Mouse (Mus musculus) gastrocnemius, postnatal 4 days (tissue): ENCODE data around the gene Nutf2. TPM values are rescaled to one million over a fixed set of nuclear protein-coding genes. Genes with fewer than 3 reads are reported as not detected.

ENCODE experiments used
- DNase-seq, 2 experiments: peaks; one replicate each; pipeline ENCODE4 v3.0.0; 2021 to 2022; ENCODE audit warnings: low spot score in 2 of 2, mixed read lengths in 2 of 2
- total RNA-seq, 2 experiments: library from RNA; stranded (reverse); gene quantifications; 2 replicates each; pipeline ENCODE4 v1.2.3; 2021

The Nutf2 gene
- total RNA-seq, 2 experiments from 2014 or later = 78.1 to 89.5 TPM

DNA sequence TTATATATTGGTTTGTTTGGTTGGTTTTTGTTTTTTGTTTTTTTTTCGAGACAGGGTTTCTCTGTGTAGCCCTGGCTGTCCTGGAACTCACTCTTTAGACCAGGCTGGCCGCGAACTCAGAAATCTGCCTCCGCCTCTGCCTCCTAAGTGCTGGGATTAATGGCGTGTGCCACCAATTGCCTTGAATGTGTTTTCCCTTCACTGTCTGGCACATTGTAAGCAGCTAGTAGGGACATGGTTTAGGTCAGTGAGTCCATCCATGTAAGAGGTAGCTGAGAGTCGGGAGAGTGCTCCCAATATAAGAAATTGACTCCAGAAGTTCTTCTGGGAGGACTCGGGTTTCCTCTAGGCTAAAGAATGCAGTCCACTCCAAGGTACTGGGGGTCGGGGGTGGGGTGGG lies 6.1 kb upstream of the Nutf2 start:
- no peak for DNase-seq

DNA sequence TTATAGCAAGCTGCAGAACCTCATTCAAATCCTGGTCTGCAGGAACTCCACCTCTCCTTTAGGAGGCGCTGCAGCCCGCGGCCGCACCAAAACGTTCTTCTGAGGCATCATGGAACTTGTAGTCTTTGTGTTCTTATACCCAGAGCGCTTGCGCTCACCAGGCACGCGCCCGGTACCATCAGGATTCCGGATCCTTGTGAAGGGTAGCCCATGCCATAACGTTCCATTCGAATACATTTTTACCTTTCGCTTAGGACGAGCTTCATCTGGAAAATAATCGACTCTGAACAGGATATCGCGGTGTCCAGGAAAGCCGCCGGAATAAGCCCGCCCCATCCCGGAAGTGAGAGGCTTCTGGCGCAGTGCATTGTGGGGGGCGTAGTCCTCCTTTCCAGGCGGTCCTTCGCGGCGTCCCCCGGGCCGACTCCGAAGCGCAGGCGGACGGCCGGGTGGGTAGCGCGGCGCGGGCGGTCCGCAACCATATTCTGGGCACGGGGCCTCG lies 5.6 kb upstream of the Nutf2 start, which contains the start of gene Thap11:
Gene Thap11 (plus strand): TSS at position 418 of the 502 bp plus-strand sequence.
- peak; percentile 87 to 95 for DNase-seq

DNA sequence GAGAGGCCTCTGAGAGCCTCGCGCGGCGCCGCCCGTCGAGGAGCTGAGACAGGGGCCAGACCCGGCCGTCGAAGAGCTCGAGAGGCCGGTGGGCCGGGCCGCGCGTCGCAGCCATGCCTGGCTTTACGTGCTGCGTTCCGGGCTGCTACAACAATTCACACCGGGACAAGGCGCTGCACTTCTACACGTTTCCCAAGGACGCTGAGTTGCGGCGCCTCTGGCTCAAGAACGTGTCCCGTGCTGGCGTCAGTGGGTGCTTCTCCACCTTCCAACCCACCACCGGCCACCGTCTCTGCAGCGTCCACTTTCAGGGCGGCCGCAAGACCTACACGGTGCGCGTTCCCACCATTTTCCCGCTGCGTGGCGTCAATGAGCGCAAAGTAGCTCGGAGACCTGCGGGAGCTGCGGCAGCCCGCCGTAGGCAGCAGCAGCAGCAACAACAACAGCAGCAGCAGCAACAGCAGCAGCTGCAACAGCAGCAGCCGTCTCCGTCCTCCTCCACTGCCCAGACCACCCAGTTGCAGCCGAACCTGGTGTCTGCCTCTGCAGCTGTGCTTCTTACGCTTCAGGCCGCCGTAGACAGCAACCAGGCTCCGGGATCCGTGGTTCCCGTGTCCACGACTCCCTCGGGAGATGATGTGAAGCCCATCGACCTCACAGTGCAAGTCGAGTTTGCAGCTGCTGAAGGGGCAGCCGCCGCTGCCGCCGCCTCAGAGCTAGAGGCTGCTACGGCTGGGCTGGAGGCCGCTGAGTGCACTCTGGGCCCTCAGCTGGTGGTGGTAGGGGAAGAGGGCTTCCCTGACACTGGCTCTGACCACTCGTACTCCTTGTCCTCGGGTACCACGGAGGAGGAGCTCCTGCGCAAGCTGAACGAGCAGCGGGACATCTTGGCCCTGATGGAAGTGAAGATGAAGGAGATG lies 4.9 kb upstream of the Nutf2 start:
- peak; percentile 32 to 68 for DNase-seq

DNA sequence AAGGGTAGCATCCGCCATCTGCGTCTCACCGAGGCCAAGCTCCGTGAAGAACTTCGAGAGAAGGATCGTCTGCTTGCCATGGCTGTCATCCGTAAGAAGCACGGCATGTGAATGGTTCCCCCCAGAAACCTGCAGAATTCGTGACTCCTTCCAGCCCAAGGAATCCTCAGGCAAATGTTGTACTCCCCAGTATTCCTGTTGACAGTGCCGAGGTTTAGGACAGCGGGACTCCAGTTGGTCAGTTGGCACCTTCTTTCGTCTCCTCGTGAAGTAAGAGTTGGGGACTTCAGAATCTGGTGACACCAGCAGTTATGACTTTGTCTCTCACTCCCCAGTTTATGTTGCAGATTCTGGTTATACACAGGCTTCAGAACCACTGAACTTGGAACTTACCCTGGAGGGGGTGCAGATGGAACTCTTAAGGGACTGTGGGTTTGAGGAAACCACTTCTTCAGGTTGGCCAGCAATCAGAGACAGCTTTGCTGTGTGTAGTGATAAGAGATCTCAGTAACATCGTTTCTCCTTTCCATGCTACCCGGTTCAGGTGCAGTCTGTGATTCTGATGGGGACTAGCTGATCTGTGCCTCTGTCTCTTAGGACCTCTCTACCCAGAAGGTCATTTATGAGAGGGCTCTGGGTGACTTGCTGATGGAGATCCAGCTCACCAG lies 4.1 kb upstream of the Nutf2 start:
- DNase-seq = no peak

DNA sequence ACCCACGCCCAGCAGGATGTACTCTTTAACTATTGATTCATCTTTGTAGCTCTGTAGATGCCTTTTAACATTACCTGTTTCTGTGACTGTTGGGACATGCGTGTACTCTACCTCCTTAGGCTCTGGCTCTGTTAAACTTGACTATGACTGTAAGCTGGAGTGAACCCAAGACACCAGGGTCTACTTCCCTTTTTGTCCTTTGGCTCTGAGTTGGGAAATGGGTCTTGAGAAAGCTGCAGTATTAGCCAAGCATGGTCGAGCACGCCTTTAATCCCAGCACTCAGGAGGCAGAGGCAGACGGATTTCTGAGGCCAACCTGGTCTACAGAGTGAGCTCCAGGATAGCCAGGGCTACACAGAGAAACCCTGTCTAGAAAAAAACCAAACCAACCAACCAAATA lies 1.9 kb upstream of the Nutf2 start:
- DNase-seq = no peak

DNA sequence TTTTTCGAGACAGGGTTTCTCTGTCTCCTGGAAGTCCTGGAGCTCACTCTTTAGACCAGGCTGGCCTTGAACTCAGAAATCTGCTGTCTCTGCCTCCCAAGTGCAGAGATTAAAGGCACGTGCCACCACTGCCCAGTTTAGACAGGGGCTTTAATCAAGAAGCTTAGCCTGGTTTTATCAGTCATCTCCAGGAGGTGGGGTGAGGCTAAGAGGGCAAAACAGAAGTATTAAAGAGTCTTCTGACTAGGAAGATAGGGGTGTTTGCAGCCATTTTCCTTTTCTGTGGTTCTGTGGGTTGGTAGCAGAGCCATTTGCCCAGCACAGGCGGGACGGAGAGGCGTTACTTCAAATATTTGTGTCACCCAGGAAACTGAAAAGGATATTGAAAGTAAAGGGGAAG lies 1.1 kb upstream of the Nutf2 start:
- no peak for DNase-seq

DNA sequence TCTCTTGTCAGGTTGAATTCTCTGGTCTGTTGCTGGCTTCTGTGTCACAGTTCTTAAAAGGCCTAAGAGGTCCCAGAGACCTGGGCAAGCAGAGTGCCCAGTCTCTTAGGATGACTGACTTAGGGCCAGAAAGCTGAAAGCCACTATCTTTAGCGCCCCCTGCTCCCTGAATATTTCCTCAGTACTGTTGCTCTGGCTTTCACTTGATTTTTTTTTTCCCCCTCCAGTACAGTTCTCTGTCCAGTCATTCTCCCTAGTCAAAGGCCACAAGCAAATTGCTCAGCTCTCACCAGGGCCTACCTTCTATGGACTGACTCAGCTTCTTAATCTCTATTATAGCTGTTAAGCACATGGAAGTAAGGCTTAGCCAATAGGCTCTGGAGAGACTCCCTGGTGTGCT lies 1.6 kb downstream of the Nutf2 start:
- DNase-seq = no peak

DNA sequence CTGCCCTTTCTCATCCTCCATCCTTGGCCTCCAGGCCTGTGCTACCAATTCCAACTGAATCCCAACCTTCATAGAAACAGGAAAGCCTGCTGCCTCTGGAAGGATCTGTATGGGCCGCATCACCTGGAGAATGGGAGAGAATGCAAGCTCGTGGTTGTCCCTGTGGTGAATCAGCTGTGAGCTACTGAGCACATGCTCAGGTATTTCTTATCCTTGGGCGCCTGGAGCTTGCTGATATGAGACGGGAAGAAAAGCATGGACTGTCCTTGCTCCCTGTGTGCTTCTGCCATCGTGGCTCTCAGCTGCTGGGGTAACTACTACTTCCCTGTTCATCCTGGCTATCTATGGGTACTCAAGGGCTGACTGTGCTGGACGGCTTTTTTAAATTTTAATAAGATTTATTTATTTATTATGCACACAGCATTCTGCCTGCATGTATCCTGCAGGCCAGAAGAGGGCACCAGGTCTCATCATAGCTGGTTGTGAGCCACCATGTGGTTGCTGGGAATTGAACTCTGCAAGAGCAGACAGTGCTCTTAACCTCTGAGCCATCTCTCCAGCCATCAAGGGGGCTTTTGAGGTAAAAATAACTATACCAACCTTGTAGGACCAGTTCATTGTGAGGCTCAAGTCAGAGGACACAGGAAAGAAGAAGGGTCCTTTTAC lies 6.1 kb downstream of the Nutf2 start:
- DNase-seq = no peak

DNA sequence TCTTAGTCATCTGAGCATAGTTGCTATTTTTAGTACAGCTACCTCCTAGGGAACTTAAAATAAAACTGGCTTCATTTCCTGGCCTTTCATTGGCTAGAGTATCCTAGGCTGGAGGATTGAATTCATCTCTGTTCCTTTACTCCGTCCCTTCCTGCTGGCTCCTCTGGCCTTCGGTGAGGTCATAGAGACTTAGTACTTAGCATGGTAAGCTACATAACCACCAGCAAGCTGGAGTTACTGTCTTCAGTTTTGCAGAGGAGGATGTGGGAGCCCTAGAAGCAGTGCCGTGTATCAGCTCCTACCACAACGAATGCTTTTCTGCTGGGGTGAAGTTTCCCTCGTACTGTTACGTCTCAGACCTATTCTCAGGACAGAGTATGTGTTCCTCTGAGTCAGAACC lies 13.9 kb downstream of the Nutf2 start:
- no peak for DNase-seq

DNA sequence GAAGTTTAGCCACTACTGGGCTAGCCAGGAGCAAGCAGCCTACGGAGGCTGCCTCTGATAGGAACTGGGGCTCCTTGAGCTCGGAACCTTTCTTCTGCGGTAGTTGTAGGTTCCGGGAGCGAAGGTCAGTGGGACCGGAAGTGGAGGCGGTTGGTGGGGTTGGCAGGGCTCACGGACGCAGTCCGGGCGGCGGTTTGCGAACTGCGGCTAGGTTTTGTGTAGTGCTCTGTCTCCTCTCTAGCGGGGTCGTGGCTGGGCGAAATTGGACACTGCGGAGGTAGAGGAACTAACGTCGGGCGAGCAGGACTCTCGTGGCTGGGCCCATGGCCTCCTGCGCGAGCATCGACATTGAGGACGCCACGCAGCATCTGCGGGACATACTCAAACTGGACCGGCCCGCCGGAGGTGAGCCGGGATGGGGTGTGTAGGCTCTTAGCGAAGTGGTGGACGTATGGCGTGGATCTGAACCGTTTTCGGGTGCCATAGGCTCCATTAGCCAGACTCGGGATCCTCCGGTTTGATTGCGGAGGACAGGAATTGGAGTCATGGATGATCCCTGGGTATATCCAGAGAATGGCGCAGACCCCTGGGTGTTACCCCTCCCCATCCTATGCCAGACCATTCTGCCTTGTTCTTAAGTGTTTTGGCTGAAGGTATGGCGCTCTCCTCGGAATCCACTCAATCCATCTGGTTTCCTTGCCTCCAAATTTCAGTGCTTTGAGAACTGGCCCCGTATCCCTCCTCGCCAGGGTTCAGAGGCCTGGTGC lies 20.6 kb downstream of the Nutf2 start, which contains the start of gene Edc4:
Gene Edc4 (plus strand): TSS at position 128 of the 767 bp plus-strand sequence.
- peak; percentile 67 to 85 for DNase-seq

DNA sequence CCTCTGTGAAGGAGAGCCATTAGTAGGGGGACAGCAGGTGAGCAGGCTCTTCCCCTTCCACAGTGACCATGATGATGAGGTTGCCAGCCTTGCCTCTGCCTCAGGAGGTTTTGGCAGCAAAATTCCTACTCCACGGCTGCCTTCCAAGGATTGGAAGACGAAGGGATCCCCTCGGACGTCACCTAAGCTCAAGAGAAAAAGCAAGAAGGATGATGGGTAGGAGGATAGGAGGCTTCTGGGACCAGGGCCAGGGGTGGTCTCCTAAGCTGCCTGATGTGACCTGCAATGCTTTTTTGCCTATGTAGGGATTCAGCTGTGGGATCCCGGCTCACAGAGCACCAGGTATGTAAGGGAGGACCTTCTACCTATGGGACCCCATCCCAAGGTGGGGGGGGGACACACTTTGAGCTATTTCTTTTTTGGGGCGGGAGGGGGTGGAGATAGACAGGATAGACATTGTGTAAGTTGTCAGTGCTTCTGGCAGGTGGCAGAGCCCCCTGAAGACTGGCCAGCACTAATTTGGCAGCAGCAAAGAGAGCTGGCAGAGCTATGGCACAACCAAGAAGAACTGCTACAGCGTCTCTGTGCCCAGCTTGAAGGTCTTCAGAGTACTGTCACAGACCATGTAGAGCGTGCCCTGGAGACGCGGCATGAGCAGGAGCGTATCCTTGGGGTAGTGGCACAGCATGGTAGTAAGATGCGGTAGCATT lies 29.5 kb downstream of the Nutf2 start:
- no peak for DNase-seq

DNA sequence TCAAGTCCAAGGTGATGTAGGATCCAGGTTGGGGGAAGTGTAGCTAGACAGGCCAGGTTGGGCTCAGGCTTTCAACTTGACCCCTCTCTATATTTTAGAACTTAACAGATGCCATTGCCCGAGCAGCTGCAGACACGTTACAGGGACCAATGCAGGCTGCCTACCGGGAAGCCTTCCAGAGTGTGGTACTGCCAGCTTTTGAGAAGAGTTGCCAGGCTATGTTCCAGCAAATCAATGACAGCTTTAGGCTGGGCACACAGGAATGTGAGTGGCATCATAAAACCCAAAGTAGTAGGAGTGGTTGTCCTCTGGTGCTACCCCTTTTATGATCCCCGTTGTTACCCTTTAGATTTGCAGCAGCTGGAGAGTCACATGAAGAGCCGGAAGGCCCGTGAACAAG lies 30.5 kb downstream of the Nutf2 start:
- DNase-seq = peak in 1 of 2 experiments; percentile 50

DNA sequence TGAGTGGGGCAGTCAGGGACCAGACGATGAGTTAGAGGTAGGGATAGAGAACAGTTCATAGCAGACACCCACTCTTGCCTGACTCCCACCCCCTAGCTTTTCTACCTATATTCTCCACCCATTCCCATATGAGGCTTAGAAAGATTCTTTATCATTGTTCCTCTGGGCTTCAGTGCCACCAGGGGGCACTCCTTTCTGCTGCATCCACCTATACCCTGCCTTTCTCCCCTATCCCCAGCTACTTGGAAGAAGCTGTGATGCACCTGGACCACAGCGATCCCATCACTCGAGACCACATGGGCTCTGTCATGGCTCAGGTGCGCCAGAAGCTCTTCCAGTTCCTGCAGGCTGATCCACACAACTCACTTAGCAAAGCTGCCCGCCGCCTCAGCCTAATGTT lies 32.1 kb downstream of the Nutf2 start:
- no peak for DNase-seq

DNA sequence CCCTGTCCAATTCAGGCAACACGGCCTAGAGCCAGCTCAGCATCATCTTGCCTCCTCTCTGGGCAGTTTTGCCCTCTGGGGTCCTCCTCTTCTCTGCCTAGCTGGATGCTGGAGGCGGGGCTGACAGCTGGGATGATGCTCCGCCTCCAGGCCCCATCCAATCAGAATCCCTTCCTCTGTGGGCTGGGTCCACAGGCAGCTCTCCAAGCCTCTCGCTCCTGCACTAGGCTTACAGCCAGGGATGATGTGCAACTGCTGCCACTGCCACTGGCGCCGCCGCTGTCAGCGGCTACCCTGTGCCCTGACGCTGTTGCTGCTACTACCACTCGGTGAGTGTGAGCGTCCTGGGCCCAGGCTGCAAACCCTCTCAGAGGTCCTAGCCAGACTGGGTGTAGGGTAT lies 33.0 kb downstream of the Nutf2 start, which contains the start of gene Nrn1l:
Gene Nrn1l (plus strand): TSS at position 229 of the 400 bp plus-strand sequence.
- DNase-seq = peak; percentile 59 to 79

DNA sequence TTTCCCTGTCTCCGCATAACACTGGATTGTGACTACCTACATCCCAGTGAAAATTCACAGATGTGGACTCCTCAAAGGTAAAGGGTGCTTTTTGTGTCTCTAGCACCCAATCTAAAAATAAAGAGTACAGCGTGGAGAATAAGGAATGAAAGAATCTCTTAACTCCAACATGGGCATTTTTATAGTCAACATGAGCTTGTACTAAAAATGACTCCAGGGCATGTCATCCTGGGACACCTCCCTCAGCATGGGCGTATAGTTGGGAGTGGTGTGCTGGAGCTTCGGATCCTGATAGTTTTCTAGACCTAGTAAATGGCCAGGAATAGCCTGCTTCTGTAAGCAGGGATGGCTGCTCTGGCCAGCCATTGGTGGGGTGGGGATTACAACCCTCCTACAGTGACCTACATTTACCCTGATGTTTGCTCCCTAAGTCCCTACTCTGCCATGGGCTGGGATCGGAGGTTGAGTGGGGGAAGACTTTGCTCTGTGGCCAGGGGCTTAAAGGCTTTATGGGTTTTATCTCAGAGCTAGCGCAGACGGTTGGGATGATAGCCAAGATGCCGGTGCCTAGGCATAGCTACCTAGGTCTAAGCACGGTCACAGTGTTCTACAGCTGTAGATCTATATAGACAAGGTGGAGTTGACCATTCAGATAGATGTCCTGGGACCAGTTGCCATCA lies 37.6 kb downstream of the Nutf2 start:
- DNase-seq = no peak

DNA sequence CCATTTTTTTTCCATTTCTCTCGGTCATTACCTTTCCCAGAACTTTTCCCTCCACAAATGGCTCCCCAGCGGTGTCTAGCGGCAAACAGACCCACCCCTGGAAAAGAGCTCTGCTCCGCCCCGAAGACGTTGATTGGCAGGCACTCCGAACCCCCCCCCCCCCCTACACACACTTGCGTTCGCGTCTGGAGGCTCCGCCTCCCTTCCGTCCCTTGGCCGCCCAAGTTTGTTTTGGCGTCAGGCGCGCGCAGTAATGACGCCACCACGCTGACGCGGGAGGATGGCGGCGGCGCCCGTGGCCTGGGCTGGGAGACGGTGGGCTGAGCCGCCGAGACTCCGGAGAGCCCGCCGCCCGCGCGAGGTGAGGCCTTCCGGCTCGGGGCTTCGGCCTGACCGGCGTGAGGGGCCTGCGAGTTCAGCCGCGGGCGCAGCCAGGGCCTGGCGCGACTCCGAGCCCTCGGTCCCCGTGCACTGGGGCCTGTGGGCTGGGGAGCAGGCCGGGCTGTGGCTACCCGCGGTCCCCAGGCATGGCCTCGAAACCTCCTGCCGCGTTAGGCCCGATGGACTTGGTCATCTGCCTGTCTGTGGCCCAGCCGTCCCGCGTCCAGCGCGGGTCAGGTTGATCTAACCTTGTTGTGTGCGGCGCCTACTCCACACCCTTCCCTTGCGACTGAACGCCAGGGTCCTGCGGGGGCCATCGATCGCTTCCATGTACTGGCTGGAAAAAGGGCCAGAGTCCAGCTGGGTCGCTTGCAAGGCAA lies 40.0 kb downstream of the Nutf2 start, which contains the start of gene Pskh1:
Gene Pskh1 (plus strand): TSS at position 262 of the 761 bp plus-strand sequence.
- peak; percentile 88 to 91 for DNase-seq

DNA sequence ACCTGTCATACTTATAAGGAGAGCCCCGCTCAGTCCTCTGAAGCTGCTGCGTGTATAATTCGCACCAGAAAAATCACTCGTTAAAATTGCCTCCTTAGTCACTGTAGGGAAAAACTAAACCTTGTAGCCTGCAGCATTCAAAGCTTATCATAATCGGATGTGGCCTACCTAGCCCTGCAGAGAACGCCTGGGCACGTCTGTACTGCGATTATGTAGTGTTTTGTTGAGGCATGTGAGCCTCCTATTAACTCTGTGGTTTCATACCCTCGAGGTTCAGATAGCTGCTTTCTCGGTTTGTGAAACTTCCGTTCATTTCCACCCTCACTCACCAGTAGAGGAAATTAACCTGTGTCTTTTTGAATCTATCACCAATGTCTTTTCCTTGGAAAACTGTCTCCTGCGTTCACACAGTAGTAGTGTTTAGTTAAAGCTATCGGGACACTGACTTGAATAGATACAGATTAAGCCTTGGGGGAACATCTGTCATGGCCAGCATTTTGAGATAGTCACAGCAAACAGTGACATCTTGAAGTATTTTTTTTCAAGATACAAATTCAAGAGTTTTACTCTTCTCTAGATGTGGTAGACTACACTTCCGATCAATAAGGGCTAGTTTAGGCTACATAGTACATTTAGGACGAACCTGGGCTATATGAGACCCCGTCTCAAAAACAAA lies 40.7 kb downstream of the Nutf2 start:
- DNase-seq = no peak

DNA sequence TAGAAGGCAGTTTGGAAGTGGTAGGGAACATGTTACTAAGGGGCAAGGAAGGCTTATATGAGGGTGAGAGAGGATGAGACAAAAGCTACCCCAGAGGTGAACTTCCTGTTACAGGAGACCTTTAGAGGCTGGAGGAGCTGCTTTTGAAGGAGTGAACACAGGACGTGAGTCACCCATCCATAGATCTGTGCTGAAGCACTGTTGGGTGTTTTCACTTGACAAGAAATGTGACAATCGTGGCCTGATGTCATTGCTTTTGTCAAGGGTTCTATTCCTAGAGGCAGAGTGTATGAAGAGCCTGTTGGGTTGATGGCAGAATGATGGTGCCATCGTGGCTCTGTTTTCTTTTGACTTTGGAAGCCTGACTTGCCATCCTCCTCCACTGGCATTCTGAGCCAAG lies 59.0 kb downstream of the Nutf2 start:
- DNase-seq = no peak
